Mouse (Mus musculus): ENCODE results near the gene Golph3l.

Gene Golph3l

GRCm38 (mm10) chr3:95657108-95657507 lies 68.4 kb downstream of the Golph3l start:
- DNase-seq: no peak

GRCm38 (mm10) chr3:95657711-95658110 lies 69.0 kb downstream of the Golph3l start:
- DNase-seq: no peak

DNA sequence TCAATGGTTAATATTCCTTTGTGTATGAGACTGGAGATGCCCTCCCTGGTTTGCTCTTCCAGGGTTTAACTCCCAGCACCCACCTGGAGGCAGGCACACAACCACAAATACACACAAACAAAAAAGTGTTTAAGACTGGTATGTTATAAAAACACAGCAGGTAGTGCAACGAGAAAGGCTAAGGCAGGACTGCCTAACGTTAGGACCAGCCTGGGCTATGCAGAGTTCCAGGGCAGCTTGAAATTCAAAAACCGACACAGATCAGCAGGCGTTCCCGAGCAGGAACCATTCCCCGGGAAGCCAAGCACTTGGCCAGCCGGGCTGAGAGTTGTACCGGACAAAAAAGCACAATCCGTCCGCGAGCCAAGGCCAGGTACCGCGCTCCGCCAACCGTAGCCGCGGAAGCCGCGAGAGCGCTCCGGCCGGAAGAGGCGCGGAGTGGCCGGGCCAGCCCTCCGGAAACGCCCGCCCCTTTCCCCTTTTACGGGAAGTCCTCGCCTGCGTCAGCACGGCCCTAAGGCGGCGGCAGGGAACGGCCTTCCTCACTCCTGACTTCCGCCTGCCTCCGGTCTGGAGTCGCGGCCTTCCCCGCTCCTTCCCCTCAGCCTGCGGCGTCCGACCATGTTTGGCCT lies 69.6 kb downstream of the Golph3l start, which contains the start of gene Mcl1:
Gene Mcl1, plus strand, starts transcription at position 553 of the 632 bp plus-strand sequence.
- DNase-seq: peak; percentile 96

DNA sequence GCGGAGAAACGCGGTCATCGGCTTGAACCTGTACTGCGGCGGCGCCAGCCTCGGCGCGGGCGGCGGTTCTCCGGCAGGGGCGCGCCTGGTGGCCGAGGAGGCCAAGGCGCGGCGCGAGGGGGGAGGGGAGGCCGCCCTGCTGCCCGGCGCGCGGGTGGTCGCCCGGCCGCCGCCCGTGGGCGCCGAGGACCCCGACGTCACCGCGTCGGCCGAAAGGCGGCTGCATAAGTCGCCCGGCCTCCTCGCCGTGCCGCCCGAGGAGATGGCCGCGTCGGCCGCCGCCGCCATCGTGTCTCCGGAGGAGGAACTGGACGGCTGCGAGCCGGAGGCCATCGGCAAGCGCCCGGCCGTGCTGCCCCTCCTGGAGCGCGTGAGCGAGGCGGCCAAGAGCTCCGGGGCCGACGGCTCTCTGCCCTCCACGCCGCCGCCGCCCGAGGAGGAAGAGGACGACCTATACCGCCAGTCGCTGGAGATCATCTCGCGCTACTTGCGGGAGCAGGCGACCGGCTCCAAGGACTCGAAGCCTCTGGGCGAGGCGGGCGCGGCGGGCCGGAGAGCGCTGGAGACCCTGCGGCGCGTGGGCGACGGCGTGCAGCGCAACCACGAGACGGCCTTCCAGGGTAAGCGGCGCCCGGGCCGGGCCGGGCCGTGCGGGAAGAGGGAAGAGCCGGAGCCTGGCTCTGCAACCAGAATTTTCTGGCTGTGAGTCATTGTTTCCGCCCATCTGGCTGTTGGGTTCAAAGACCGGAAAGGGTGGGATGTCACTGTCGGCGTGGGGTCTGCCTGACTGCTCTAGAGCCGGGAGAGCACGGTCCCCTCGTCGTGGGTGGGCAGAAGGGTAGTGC lies 70.4 kb downstream of the Golph3l start:
- DNase-seq: peak; percentile 64

DNA sequence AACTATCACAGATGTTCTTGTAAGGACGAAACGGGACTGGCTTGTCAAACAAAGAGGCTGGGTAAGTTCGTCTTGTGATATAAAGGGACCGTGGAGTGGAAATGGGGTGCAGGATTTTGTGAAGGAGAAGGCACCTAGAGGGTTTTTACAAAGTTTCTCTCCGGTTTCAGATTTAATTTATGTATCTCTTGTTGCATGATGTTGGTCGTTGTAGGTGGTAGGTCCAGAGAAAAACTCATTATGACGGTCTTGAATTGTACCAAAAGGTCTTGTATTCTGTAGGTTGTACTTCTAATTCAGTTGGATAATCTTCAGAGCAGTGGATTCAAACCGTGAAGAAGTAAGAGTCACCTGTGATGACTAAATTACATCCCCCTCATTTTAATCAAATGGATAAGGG lies 71.2 kb downstream of the Golph3l start:
- DNase-seq: no peak

- no peak for DNase-seq
These were observed 72.2 kb downstream of the Golph3l start for GRCm38 (mm10) chr3:95660788-95661478.

DNA sequence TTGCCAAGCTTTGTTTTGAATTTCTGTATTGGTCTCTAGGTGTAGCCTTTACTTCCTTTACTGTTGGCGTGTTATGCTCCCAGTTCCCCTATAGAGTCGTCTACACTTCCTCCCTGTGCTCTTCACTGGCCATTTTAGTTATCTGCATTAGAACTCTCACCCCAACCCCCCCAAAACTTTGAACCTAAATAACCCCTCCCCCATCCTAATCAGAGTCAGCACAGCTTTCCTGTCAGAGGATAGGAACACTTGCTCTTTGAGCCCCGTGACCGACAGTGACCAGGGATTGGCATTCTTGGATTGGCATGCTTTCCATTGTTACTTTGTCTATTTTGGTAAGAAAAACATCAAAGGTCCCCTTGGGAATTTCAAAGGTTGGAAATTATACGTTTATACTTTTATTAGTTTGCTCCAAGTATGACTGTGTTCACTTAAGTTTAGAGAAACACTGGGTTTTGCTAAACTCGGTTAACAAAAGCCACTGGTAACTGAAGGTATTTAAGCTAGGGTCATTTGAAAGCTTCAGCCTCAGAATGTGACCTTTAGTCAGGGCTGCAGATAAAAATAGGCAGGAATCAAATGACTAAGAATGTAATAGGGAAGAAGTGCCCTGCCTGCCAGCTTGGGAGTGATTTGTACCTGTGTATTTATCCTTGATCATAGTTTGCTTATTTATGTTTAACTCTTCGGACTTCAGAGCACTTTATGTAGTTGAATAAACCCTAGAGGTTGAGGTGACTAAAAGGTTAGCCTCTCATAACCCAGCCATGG lies 73.4 kb downstream of the Golph3l start:
- DNase-seq: no peak

GRCm38 (mm10) chr3:95662724-95663449 lies 74.2 kb downstream of the Golph3l start:
- DNase-seq: no peak

DNA sequence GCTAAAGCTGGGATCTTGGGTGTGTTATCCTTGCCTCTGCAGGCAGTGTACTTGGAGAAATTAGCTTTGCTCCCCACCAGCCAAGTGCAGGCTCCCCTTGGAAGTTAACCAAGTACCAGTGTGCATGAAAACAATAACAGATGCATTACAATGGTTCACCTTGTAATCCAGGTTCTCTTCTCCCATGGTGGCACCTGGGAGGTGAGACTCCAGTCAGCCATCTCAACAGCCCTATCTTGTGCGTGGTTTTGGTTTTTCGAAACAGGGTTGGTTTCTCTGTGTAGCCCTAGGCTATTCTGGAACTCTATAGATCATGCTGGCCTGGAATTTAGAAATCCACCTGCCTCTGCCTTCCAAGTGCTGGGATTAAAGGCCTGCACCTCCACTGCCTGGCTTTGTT lies 74.8 kb downstream of the Golph3l start:
- no peak for DNase-seq

- DNase-seq: no peak
These were observed 75.4 kb downstream of the Golph3l start for GRCm38 (mm10) chr3:95663969-95664608.

DNA sequence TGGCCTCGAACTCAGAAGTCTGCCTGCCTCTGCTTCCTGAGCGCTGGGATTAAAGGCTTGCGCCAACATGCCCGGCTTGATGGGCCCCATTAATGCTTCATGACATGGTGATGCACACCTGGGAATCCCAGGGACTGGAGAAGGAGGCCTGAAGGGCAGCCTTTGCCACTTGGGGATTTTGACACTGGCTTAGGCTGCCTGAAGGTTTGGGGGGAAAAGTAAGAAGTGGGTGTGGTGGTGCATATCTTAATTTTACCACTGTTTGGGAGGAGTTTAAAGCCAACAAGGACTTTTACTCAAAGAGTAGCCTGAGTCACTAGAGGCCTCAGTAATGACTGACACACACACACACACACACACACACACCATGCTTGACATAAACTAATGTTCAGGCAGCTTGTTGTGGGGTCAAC lies 76.2 kb downstream of the Golph3l start:
- DNase-seq: no peak

DNA sequence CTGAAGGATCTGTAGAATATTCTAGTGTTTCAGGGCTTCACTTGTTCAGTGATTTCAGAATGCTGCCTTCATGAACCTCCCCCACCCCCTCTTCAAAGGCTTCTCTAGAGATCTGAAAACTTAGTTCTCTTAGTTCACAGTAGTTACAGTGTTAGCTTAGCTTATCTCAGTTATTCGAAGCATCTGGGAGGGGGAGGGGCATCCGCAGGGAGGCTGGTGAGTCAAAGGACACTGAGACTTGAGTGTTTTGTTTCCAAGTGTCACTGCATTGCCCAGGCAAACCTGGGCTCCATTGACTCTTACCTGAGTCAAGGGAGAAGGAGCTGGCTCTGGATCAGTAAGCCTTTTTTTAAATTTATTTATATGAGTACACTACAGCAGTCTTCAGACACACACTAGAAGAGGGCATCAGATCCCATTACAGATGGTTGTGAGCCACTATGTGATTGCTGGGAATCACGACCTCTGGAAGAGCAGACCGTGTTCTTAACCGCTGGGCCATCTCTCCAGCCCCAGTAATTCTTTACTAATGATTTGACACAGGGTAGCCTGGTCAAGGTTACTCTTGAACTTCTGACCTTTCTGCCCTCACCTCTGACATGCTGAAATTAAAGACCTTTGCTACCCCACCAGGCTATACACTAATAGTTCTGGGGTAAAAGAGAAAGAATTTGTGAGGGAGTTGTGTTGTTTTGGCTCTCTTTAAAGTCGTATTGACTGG lies 77.5 kb downstream of the Golph3l start:
- DNase-seq: no peak

DNA sequence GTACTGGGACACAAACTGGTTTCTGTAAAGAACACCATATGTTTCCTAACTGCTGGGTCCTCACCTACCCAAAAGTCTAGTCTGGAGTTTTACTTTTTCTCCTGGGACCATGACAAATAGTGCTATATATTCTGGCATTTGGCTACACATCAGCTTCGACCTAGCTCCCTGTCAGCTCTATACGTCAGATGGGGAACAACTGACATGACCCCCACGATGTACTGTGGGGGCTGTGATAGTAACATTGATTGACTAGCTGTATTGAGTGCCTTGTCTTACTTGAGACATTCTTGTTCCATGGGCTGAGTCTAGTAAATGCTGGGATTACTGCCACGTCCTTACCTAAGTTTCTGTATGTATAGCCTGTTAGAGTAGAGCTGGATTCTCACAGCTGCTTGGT lies 78.8 kb downstream of the Golph3l start:
- DNase-seq: no peak

GRCm38 (mm10) chr3:95668026-95668425 lies 79.3 kb downstream of the Golph3l start:
- DNase-seq: peak; percentile 51

All from right cerebral cortex, adult 18-20 months (tissue).